Mouse (Mus musculus) cerebellum, adult 2 months (tissue): ENCODE data around the gene Tmem33.

Experiments
- CTCF ChIP-seq: fragments of 200-500 bp; IDR thresholded peaks from 2 replicates; pipeline ENCODE4 v1.5.1; 2011; ENCODE audit warnings: low read depth, mild to moderate bottlenecking, control low read depth, low read length, moderate library complexity, borderline replicate concordance; ENCODE audit not compliant: insufficient read depth
- POLR2A ChIP-seq: fragments of 200-500 bp; IDR thresholded peaks from 2 replicates; pipeline ENCODE4 v1.6.1; 2011; ENCODE audit warnings: low read length, control low read depth, borderline replicate concordance; ENCODE audit not compliant: insufficient read depth

DNA sequence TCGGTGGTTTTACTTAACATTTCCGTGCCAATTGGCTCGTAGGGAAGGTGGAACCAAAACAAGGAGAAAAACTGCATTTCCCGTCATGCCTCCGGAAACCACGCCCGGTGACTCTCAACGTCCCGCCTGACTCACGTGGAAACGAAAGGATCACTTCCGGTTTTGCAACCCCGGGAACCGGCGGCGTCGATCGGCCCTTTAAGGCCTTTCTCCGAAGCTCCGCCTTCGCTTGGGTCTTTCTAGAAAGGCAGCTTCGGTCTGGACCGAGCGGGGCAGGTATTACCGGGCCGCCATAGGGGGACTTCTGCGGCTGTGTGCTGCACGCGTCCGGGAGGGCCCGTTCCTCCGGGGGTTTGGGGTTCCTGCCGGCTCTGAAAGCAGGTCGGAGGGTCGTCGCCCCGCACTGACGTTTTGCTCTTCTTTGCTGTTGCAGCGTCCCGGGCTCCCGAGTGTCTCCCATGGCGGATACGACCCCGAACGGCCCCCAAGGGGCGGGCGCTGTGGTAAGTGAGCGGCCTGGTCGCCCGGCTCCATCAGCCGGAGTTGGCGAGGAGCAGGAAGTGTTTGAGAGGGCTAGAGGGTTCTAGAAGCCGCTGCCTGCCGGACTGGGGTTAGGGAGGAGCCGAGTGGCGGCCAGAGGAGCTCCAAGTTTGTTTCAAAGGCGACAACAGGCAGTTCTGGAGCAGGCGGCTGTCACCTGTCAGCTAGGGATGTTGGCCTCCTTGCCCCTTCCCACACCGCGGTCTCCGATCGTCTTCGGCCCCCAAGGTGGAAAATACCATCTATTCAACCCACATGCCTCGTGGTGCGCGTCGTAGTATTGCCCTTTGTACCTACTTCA, at the start of gene Tmem33:
- no peak for TF ChIP-seq CTCF
- peak; percentile 67; the same call in 1 of the 2 replicates for TF ChIP-seq POLR2A
